Mouse (Mus musculus): Measurements from ENCODE around the gene Myo1g. TPM values are rescaled to one million over a fixed set of nuclear protein-coding genes. Genes with fewer than 3 reads are reported as not detected.

Gene Myo1g
- polyA plus RNA-seq (2011; ENCODE audit: insufficient read length, low read depth, missing spikeins): 0.11 TPM in 1 of 2 replicates, not detected in the other

DNA sequence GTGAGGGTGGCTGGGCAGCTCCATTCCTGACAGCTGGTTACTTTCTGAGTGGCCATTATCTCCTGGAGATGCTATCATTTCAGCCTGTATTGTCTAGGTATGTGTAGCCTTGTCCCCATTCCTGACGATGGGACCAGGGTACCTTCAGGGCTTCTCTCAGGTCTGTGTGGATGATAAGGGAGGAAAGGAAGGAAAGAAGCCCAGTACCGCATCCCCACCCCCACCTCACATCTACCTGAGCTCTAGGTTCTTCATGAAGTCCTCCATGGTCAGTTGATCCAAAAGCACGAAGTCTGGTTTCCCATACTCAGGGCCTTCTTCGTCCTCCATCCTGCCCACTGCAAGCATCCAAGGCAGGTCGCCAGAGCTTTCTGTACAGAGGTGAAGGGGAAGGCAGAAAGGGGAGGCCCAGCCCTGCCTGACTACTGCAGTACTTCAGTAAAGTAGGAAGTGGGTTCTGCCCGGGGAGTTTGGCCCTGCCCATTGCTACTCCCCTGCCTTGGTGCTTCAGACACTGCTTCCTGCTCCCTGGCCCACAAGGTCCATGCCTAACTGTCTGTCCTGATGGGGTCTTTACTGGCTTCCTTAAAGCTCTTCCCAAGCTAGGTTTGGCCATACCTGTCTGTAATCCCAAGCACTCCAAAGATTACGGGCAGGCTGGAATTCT lies at the start of gene Myo1g:
Gene Myo1g (minus strand): TSS at position 459 of the 667 bp plus-strand sequence.
- Histone ChIP-seq H3K27ac (ENCODE audit: insufficient read depth, low read length) (no peak within 1 kb of the TSS), H3K4me1 (ENCODE audit: control insufficient read depth, insufficient read depth, low read length) (no peaks in the 10 kb centered on the region), H3K4me3 (ENCODE audit: insufficient read depth, low read length) (no peak within 1 kb of the TSS)
- TF ChIP-seq CTCF (IDR thresholded peaks at IDR 0.05; ENCODE audit: borderline replicate concordance, insufficient read depth, low read length) (no peak), POLR2A (IDR thresholded peaks at IDR 0.05; ENCODE audit: low read depth, low read length) (no peak)

DNA sequence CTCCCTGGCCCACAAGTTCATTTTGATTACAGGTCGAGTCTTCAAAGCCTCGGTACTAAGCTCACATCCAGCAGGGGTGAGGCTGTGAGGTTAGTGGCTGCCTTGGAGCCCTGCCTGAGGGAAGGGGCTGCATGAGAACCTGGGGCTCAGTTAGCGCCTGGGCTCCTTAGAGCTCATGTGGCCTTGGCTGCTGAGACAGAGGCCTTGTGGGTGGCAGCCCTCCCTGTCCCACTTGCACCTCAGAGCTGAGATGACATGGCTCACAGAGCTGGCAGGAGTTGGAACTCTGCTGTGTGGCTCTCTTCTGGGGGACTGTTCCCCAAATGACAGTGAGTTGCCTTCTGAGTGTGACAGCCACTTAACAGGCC lies 48.6 kb upstream of the Myo1g start:
- Histone ChIP-seq H3K4me1 (ENCODE audit: control insufficient read depth, insufficient read depth, low read length) (no peaks in the 10 kb centered on the region), H3K27ac (ENCODE audit: insufficient read depth, low read length) (no peak overlapping the region), H3K4me3 (ENCODE audit: insufficient read depth, low read length) (no peak overlapping the region)
- TF ChIP-seq CTCF (IDR thresholded peaks at IDR 0.05; ENCODE audit: borderline replicate concordance, insufficient read depth, low read length): no peak

DNA sequence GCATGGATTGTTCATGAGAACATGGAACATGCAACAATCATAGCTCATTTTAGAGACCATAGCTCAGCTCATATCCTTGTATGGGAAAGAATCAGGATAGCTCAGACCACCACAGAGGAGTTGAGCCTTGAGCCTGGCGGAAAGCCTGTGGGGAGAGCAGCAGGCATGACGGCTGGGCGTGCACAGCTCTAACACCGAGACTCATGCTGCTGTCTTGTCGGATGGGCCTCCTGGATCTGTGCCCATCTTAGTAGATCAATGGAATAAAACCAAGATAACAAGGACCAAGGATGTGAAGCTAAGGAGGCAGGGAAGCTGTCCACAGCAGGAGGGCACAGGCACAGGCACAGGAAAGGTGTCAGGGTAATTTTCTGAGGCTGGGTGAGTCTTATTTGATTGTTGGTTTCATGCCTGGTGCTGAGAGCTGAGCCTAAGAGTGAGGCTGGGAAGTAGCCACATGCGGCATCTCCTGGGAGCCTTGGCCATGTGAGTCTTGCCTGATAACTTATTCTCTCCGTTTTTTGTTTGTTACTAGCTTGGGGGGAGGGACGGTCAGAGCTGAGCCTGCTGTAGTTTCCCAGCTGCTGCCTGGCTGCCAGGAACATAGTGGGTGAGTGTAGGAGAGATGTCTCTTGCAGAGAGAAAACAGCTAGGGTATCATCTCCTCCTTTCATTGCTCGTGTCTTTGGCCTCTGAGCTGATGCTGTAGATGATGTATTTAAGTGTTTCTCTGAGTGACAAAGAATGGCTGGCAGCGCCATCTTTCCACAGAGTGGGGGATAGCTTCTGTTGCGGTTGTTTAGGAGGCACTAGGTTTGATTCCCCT lies 48.0 kb upstream of the Myo1g start:
- Histone ChIP-seq H3K27ac (ENCODE audit: insufficient read depth, low read length) (no peak overlapping the region), H3K4me1 (ENCODE audit: control insufficient read depth, insufficient read depth, low read length) (no peaks in the 10 kb centered on the region), H3K4me3 (ENCODE audit: insufficient read depth, low read length) (no peak overlapping the region)
- TF ChIP-seq POLR2A (IDR thresholded peaks at IDR 0.05; ENCODE audit: low read depth, low read length): no peak
- TF ChIP-seq CTCF (IDR thresholded peaks at IDR 0.05; ENCODE audit: borderline replicate concordance, insufficient read depth, low read length): no peak

DNA sequence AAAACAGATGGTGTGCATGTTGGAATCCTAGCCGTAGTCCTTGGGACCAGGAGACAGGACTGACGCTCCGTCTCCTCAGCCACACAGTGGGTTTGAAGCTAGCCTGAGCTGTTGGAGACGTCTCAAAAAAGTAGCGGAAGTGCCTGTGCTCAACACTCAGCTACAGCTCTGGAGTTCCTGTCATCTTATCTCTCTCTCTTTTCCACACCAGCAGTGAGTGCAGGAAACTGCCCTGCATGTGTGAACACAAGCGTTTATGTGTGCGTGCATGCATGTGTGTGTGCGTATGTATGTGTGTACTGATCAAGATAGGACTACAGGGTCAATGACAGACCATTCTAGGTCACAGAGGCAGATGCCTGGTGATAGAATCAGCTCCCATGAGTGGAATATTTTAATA lies 47.2 kb upstream of the Myo1g start:
- TF ChIP-seq CTCF (IDR thresholded peaks at IDR 0.05; ENCODE audit: borderline replicate concordance, insufficient read depth, low read length): no peak
- no peak for TF ChIP-seq POLR2A (IDR thresholded peaks at IDR 0.05; ENCODE audit: low read depth, low read length)
- Histone ChIP-seq H3K27ac (ENCODE audit: insufficient read depth, low read length) (no peak overlapping the region), H3K4me1 (ENCODE audit: control insufficient read depth, insufficient read depth, low read length) (no peaks in the 10 kb centered on the region), H3K4me3 (ENCODE audit: insufficient read depth, low read length) (no peak overlapping the region)

DNA sequence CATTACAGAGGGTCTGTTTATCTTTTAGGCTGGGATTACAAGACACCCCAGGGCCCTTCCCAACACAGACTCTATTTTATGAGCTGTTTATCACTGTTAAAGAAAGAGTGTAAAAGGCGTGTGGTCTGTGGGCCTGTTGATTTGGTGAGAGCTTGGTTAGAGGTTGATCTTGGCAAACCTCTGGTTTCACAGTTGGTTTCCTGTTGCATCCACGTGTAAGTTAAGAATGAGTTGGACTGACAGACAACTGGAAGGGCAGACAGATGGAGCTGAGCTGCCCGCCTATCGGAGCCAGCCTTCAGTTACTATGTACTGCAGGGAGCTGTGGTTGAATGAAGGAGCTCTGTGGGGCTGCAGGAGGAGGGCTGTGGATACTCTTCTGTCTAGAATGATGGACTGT lies 45.7 kb upstream of the Myo1g start:
- no peak overlapping the region for H3K27ac ChIP-seq (ENCODE audit: insufficient read depth, low read length)
- no peaks in the 10 kb centered on the region for H3K4me1 ChIP-seq (ENCODE audit: control insufficient read depth, insufficient read depth, low read length)
- no peak for TF ChIP-seq CTCF (IDR thresholded peaks at IDR 0.05; ENCODE audit: borderline replicate concordance, insufficient read depth, low read length)
- no peak for TF ChIP-seq POLR2A (IDR thresholded peaks at IDR 0.05; ENCODE audit: low read depth, low read length)
- H3K4me3 ChIP-seq (ENCODE audit: insufficient read depth, low read length): no peak overlapping the region

DNA sequence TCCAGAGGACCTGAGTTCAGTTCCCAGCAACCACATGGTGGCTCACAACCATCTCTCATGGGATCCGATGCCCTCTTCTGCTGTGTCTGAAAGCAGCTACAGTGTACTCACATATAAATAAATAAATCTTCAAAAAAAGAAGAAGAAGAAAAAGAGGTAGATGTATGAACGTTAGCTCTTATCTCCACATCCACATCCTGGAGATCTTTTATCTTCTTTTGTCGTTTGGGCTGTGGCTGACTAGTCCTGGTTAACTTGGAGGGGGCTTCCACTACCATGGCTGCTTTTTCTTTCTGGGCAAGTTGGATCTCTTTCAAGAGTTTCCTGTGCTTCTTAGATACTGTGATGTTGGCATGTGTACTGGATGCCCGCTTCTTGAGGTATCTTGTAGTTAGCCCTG lies 42.4 kb upstream of the Myo1g start:
- H3K4me1 ChIP-seq (ENCODE audit: control insufficient read depth, insufficient read depth, low read length): no peaks in the 10 kb centered on the region; the same call in 1 of the 2 replicates
- H3K27ac ChIP-seq (ENCODE audit: insufficient read depth, low read length): no peak overlapping the region
- H3K4me3 ChIP-seq (ENCODE audit: insufficient read depth, low read length): no peak overlapping the region
- TF ChIP-seq POLR2A (IDR thresholded peaks at IDR 0.05; ENCODE audit: low read depth, low read length): no peak
- no peak for TF ChIP-seq CTCF (IDR thresholded peaks at IDR 0.05; ENCODE audit: borderline replicate concordance, insufficient read depth, low read length)

DNA sequence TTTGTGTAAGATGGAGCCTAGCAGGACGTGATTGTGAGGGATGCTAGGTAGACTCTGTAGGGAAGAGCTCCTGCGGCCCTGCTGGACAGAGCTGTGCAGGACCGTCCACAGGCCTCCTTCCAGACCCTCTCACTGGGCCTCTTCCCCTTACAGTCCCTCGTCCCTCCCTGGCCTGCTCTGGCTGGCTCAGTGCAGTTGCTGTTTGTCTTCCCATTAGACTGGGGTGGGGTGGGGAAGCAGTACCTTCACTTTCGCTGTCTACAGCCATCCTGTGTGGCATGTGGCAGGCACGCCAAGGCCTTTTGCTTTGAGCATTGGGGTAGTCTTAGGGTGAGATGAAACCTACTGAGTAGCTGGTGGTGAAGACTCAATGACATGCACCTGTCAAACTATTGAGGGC lies 41.6 kb upstream of the Myo1g start:
- H3K4me3 ChIP-seq (ENCODE audit: insufficient read depth, low read length): no peak overlapping the region
- no peaks in the 10 kb centered on the region; the same call in 1 of the 2 replicates for H3K4me1 ChIP-seq (ENCODE audit: control insufficient read depth, insufficient read depth, low read length)
- H3K27ac ChIP-seq (ENCODE audit: insufficient read depth, low read length): no peak overlapping the region
- TF ChIP-seq POLR2A (IDR thresholded peaks at IDR 0.05; ENCODE audit: low read depth, low read length) (no peak), CTCF (IDR thresholded peaks at IDR 0.05; ENCODE audit: borderline replicate concordance, insufficient read depth, low read length) (no peak)

DNA sequence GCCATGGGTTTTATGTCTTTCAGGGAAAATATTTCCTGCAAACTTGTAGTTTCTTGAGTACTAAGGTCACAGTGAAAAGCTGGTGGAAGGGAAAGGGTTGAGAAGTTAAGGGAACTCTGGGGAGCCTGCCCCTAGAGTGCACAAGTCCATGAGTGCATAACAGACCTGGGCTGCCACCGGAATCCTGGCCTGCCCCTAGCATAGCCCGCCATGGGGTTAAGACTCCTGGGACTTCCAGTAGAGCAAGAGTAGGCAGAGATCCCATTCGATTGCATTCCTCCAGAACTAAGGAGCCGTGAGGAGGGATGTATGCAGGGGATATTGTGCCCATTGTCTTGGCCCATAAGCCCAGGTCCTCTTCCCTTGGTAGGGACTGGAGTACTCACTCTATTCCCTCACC lies 40.7 kb upstream of the Myo1g start:
- TF ChIP-seq POLR2A (IDR thresholded peaks at IDR 0.05; ENCODE audit: low read depth, low read length): no peak
- TF ChIP-seq CTCF (IDR thresholded peaks at IDR 0.05; ENCODE audit: borderline replicate concordance, insufficient read depth, low read length): no peak
- H3K4me1 ChIP-seq (ENCODE audit: control insufficient read depth, insufficient read depth, low read length): no peaks in the 10 kb centered on the region; the same call in 1 of the 2 replicates
- no peak overlapping the region for H3K4me3 ChIP-seq (ENCODE audit: insufficient read depth, low read length)
- no peak overlapping the region for H3K27ac ChIP-seq (ENCODE audit: insufficient read depth, low read length)

DNA sequence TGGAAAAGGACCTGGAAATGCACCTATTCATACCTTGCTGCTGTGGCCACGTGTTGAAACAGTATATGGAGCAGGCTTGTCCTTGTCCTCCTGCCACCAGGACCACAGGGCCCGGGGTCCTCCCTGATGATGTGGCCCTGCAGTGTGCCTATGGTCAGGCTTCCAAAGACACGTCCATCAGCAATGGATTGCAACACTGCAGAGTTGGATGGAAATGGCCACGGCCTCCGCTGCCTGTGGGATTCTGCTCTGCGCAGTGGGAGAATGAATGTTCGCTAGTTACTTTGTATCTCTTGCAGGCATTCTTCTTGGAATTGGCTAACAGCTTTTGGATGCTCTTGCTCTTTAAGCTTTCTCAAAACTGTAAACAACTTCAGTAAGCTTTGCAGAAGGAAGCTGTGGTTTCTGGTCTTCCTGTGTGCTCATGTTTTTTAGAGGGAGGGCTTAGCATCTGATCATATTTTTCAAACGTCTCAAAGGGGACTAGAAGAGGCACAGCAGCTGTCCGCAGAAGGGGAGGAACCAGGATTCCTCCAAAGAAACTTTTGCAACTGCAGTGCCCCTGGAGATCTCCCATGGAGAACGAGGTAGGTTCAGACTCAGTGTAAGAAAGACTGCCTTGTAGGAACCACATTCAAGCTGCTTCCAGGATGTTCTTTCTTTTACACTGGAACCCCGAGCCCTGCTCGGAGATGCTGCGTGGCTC lies 40.0 kb upstream of the Myo1g start:
- H3K27ac ChIP-seq (ENCODE audit: insufficient read depth, low read length): no peak overlapping the region
- no peak for TF ChIP-seq CTCF (IDR thresholded peaks at IDR 0.05; ENCODE audit: borderline replicate concordance, insufficient read depth, low read length)
- TF ChIP-seq POLR2A (IDR thresholded peaks at IDR 0.05; ENCODE audit: low read depth, low read length): no peak

More for the DNA sequence above, 40.0 kb upstream of the Myo1g start:
- Histone ChIP-seq H3K4me3 (ENCODE audit: insufficient read depth, low read length) (no peak overlapping the region), H3K4me1 (ENCODE audit: control insufficient read depth, insufficient read depth, low read length) (no peaks in the 10 kb centered on the region; the same call in 1 of the 2 replicates)

Data from embryonic fibroblast, embryonic 13.5 days (primary cell).